In the genomic region with DNA sequence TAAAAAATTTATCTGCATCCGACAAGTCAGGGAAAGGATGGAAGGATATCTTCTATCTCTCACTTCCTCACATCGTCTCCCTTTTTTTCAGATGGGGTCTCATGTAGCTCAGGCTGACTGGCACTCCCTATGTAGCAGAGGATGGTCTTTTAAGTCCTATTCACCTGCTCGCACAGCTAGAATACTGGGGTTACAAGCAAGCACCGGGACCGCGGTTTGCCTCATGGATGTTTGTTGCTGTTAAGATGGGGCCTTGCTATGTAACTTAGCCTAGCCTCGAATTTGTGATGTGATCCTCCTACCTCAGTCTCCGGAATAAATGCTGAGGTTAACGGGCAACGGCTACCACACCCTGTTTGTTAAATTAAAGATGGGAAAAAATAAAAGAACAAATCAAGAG, we compare ENCODE assay signal across 8 mouse cellular contexts. TPM values are rescaled to one million over a fixed set of nuclear protein-coding genes. Genes with fewer than 3 reads are reported as not detected.
DNase-seq lines count a peak whose midpoint lies in the region; ATAC-seq and TF ChIP-seq lines count a peak whose summit lies in the region.

No protein-coding gene starts in this region.

- WGBS in kidney, adult 2 months: 14% methylated on average over 10 of the region's 10 CpGs
- 21% methylated on average over 10 of the region's 10 CpGs for whole genome bisulfite sequencing in forebrain, embryonic 14.5 days
- WGBS in limb, embryonic 14.5 days: 26% methylated on average over 10 of the region's 10 CpGs
- 12% methylated on average over 10 of the region's 10 CpGs for WGBS in small intestine, adult 2 months

- ATAC-seq in Patski: peak; percentile 25
- peak; percentile 36 for ATAC-seq in forebrain, embryonic 14.5 days
- ATAC-seq in limb, embryonic 14.5 days (ENCODE audit: low FRiP score, low read depth): no peak

- no peak overlapping the region for H3K27ac ChIP-seq in kidney, adult 2 months (ENCODE audit: insufficient read depth, low read depth, low read length)
- H3K27ac ChIP-seq in forebrain, embryonic 14.5 days (ENCODE audit: low read depth, low read length): no peak overlapping the region
- H3K27ac ChIP-seq in limb, embryonic 14.5 days (replicated peaks; ENCODE audit: low read depth, low read length): peak overlapping the region; percentile 89; the same call in 1 of the 2 replicates
- no peak overlapping the region for H3K27ac ChIP-seq in small intestine, adult 2 months (ENCODE audit: insufficient read depth, low read depth, low read length)

- CTCF ChIA-PET in Patski (lab: Charles Lee): interaction anchor here (1.5 to 1.9 kb wide), 3 partner anchors 10 to 32 kb away, joined by 4 to 7 read pairs (median 5); no protein-coding TSS in a partner anchor

- H3K9me3 ChIP-seq in forebrain, embryonic 14.5 days (replicated peaks; ENCODE audit: control insufficient read depth, low read length): no peaks in the 10 kb centered on the region
- H3K9me3 ChIP-seq in limb, embryonic 14.5 days (ENCODE audit: control insufficient read depth, low read length): no peaks in the 10 kb centered on the region

- TF ChIP-seq POLR2A in kidney, adult 2 months (IDR thresholded peaks at IDR 0.05; ENCODE audit: low read depth, low read length): no peak
- TF ChIP-seq POLR2A in limb, embryonic 14.5 days (IDR thresholded peaks at IDR 0.05; ENCODE audit: borderline replicate concordance, extremely low read depth, insufficient read depth, insufficient read length): no peak
- no peak for TF ChIP-seq POLR2A in small intestine, adult 2 months (IDR thresholded peaks at IDR 0.05; ENCODE audit: low read depth, low read length)

- POLR2A ChIA-PET in Patski (lab: Charles Lee): interaction anchor here (1.8 kb wide), 1 partner anchor 31 kb away, joined by 3 read pairs; no protein-coding TSS in a partner anchor

- TF ChIP-seq CTCF in kidney, adult 2 months (conservative IDR thresholded peaks at IDR 0.05; ENCODE audit: insufficient read depth, insufficient read length, low read depth, low read length): no peak
- TF ChIP-seq CTCF in Patski (IDR thresholded peaks at IDR 0.05): no peak
- no peak for TF ChIP-seq CTCF in small intestine, adult 2 months (IDR thresholded peaks at IDR 0.05; ENCODE audit: extremely low read depth, insufficient read length, insufficient replicate concordance, low read depth, low read length)

- peaks cover 3% of the 10 kb centered on the region for H3K36me3 ChIP-seq in kidney, adult 2 months (ENCODE audit: control insufficient read depth, insufficient read depth, low read length)
- H3K36me3 ChIP-seq in forebrain, embryonic 14.5 days (ENCODE audit: control insufficient read depth, insufficient read depth, low read length): peaks cover 27% of the 10 kb centered on the region
- peaks cover 29% of the 10 kb centered on the region for H3K36me3 ChIP-seq in limb, embryonic 14.5 days (ENCODE audit: control insufficient read depth, insufficient read depth, low read length)
- peaks cover 10% of the 10 kb centered on the region for H3K36me3 ChIP-seq in small intestine, adult 2 months (ENCODE audit: control insufficient read depth, insufficient read depth, low read length)

- peak overlapping the region; percentile 78 for H3K4me2 ChIP-seq in forebrain, embryonic 14.5 days (ENCODE audit: low read length)
- peak overlapping the region; percentile 58 for H3K4me2 ChIP-seq in limb, embryonic 14.5 days (replicated peaks; ENCODE audit: low read depth, low read length, severe bottlenecking)

- H3K4me1 ChIP-seq in kidney, adult 2 months (ENCODE audit: control insufficient read depth, insufficient read depth, low read length): peaks cover 10% of the 10 kb centered on the region
- peaks cover 7% of the 10 kb centered on the region; the same call in 1 of the 2 replicates for H3K4me1 ChIP-seq in forebrain, embryonic 14.5 days (ENCODE audit: control insufficient read depth, insufficient read depth, low read length)
- H3K4me1 ChIP-seq in limb, embryonic 14.5 days (ENCODE audit: control insufficient read depth, insufficient read depth, low read length): peaks cover 8% of the 10 kb centered on the region; the same call in 1 of the 2 replicates
- peaks cover 9% of the 10 kb centered on the region; the same call in 1 of the 2 replicates for H3K4me1 ChIP-seq in small intestine, adult 2 months (ENCODE audit: control insufficient read depth, insufficient read depth, insufficient read length, low read length)

- no peak for DNase-seq in kidney, adult 2 months
- no peak for DNase-seq in kidney, postnatal 10 days
- no peak for DNase-seq in Patski (ENCODE audit: low read depth, low spot score)
- DNase-seq in forebrain, embryonic 14.5 days (ENCODE audit: low spot score): no peak
- no peak for DNase-seq in limb, embryonic 14.5 days (ENCODE audit: low spot score)
- DNase-seq in ovary, postnatal 14 days (ENCODE audit: low spot score): no peak
- DNase-seq in embryo, embryonic 10.5 days (ENCODE audit: low spot score): no peak

- in situ Hi-C loops in Patski (cut with MboI; ENCODE audit: low pct_unique_long_range_greater_than_20kb): no loop called here

- peak overlapping the region; percentile 50; the same call in 1 of the 2 replicates for H3K9ac ChIP-seq in forebrain, embryonic 14.5 days (ENCODE audit: low read length)
- H3K9ac ChIP-seq in limb, embryonic 14.5 days (ENCODE audit: low read depth, low read length, severe bottlenecking): peak overlapping the region; percentile 90; the same call in 1 of the 2 replicates

- H3K27me3 ChIP-seq in kidney, adult 2 months (replicated peaks; ENCODE audit: control insufficient read depth, insufficient read depth, low read length): no peaks in the 10 kb centered on the region
- H3K27me3 ChIP-seq in Patski: no peaks in the 10 kb centered on the region
- no peaks in the 10 kb centered on the region for H3K27me3 ChIP-seq in forebrain, embryonic 14.5 days (replicated peaks; ENCODE audit: control insufficient read depth, insufficient read depth, low read length)
- H3K27me3 ChIP-seq in limb, embryonic 14.5 days (ENCODE audit: control insufficient read depth, insufficient read depth, low read length): no peaks in the 10 kb centered on the region
- no peaks in the 10 kb centered on the region for H3K27me3 ChIP-seq in small intestine, adult 2 months (ENCODE audit: control insufficient read depth, insufficient read depth, low read length)

- H3K4me3 ChIP-seq in kidney, adult 2 months (ENCODE audit: insufficient read depth, low read depth, low read length): peak overlapping the region; percentile 23
- peak overlapping the region; percentile 95 for H3K4me3 ChIP-seq in forebrain, embryonic 14.5 days (ENCODE audit: low read depth, low read length)
- H3K4me3 ChIP-seq in limb, embryonic 14.5 days (replicated peaks; ENCODE audit: low read length): peak overlapping the region; percentile 89
- H3K4me3 ChIP-seq in small intestine, adult 2 months (ENCODE audit: low read depth, low read length): peak overlapping the region; percentile 19; the same call in 1 of the 2 replicates

RNA-seq across cellular contexts. Expression of gene Iqcg, which starts 0.4 kb away (rescaled TPM):
- polyA plus RNA-seq in kidney, adult 2 months (2012; rRNA removed): 2.8 and 3.8 TPM in 2 replicates
- polyA plus RNA-seq in Patski (2021): 7.9 TPM
- polyA plus RNA-seq in forebrain, embryonic 14.5 days (2014; fragmentation: Nextera tagmentation; extraction: Ambion mirVana): 4.9 and 6.1 TPM in 2 replicates
- 0.29 and 1.1 TPM in 2 replicates for polyA plus RNA-seq in limb, embryonic 14.5 days (2012; rRNA removed)
- 0.95 and 2.1 TPM in 2 replicates for polyA plus RNA-seq in limb, embryonic 14.5 days (2014; fragmentation: Nextera tagmentation; extraction: Ambion mirVana)
- 0.14 and 0.18 TPM in 2 replicates for polyA plus RNA-seq in small intestine, adult 2 months (2012; rRNA removed)

RNA-seq across cellular contexts. Expression of gene Rpl35a, which starts 0.6 kb away (rescaled TPM):
- 307 and 414 TPM in 2 replicates for polyA plus RNA-seq in kidney, adult 2 months (2012; rRNA removed)
- 769 TPM for polyA plus RNA-seq in Patski (2021)
- 507 and 649 TPM in 2 replicates for polyA plus RNA-seq in forebrain, embryonic 14.5 days (2014; fragmentation: Nextera tagmentation; extraction: Ambion mirVana)
- 974 and 1,399 TPM in 2 replicates for polyA plus RNA-seq in limb, embryonic 14.5 days (2012; rRNA removed)
- 967 and 1,006 TPM in 2 replicates for polyA plus RNA-seq in limb, embryonic 14.5 days (2014; fragmentation: Nextera tagmentation; extraction: Ambion mirVana)
- polyA plus RNA-seq in small intestine, adult 2 months (2012; rRNA removed): 51.6 and 67.4 TPM in 2 replicates

RNA-seq across cellular contexts. Expression of gene Lmln, which starts 6.7 kb away (rescaled TPM):
- polyA plus RNA-seq in kidney, adult 2 months (2012; rRNA removed): 3.1 and 4.8 TPM in 2 replicates
- polyA plus RNA-seq in Patski (2021): 3.8 TPM
- polyA plus RNA-seq in forebrain, embryonic 14.5 days (2014; fragmentation: Nextera tagmentation; extraction: Ambion mirVana): 1.5 and 2.1 TPM in 2 replicates
- polyA plus RNA-seq in limb, embryonic 14.5 days (2012; rRNA removed): 3.5 and 3.6 TPM in 2 replicates
- polyA plus RNA-seq in limb, embryonic 14.5 days (2014; fragmentation: Nextera tagmentation; extraction: Ambion mirVana): 1.7 and 1.9 TPM in 2 replicates
- polyA plus RNA-seq in small intestine, adult 2 months (2012; rRNA removed): 1.1 and 1.7 TPM in 2 replicates

Comparison
In these comparisons a context has a peak if more than half of its experiments do, and no peak if none do; other contexts are left out.
1. H3K4me3 ChIP-seq: peak in every context shown above with its lines; median percentile 95 in forebrain, embryonic 14.5 days; 89 in limb, embryonic 14.5 days; 23 in kidney, adult 2 months; 19 in small intestine, adult 2 months.